Mouse (Mus musculus): ENCODE measurements around the gene Zc2hc1c. TPM values are rescaled to one million over a fixed set of nuclear protein-coding genes. Genes with fewer than 3 reads are reported as not detected.

Zc2hc1c gene
- polyA plus RNA-seq (2016; fragmentation: Nextera tagmentation; extraction: Ambion mirVana), result 0.78 and 1.1 TPM in 2 replicates

GRCm38 (mm10) chr12:85288486-85289156 is at the start of gene Zc2hc1c:
Gene Zc2hc1c, plus strand, starts transcription at chr12:85288591.
- no peaks in the 10 kb centered on the region for H3K36me3 ChIP-seq

GRCm38 (mm10) chr12:85252083-85252482 is 36.3 kb upstream of the Zc2hc1c start:
- no peak overlapping the region for H3K27ac ChIP-seq
- no peak overlapping the region for H3K4me2 ChIP-seq (replicated peaks)
- H3K4me3 ChIP-seq, result no peak overlapping the region
- WGBS, result 83% methylated on average over 3 of the region's 3 CpGs
- ATAC-seq (ENCODE audit: insufficient number of reproducible peaks, insufficient read depth, low FRiP score, low TSS enrichment), result no peak
- no peaks in the 10 kb centered on the region for H3K27me3 ChIP-seq
- H3K9me3 ChIP-seq, result no peaks in the 10 kb centered on the region
- peaks cover 10% of the 10 kb centered on the region; the same call in 1 of the 2 replicates for H3K36me3 ChIP-seq
- no peak overlapping the region for H3K9ac ChIP-seq
- peaks cover 12% of the 10 kb centered on the region for H3K4me1 ChIP-seq

More at GRCm38 (mm10) chr12:85288486-85289156, at the start of gene Zc2hc1c:
- no peaks in the 10 kb centered on the region for H3K9me3 ChIP-seq
- peak within 1 kb of the TSS; percentile 53 for H3K9ac ChIP-seq
- 0 out of 2 replicates have a peak, but pooled peaks cover 6% of the 10 kb centered on the region for H3K27me3 ChIP-seq
- H3K4me1 ChIP-seq, result peaks cover 6% of the 10 kb centered on the region
- WGBS, result 3% methylated on average over 31 of the region's 31 CpGs
- 0 out of 2 replicates have a peak within 1 kb of the TSS, but pooled peaks have one; percentile 41 for H3K27ac ChIP-seq
- peak; percentile 69 for ATAC-seq (ENCODE audit: insufficient number of reproducible peaks, insufficient read depth, low FRiP score, low TSS enrichment)
- peak within 1 kb of the TSS; percentile 47 for H3K4me3 ChIP-seq
- peak within 1 kb of the TSS; percentile 83 for H3K4me2 ChIP-seq (replicated peaks)

GRCm38 (mm10) chr12:85256074-85256751 is 32.2 kb upstream of the Zc2hc1c start:
- no peak overlapping the region for H3K9ac ChIP-seq
- 0 out of 2 replicates have a peak, but pooled peaks have one; percentile 22 for ATAC-seq (ENCODE audit: insufficient number of reproducible peaks, insufficient read depth, low FRiP score, low TSS enrichment)
- peak overlapping the region; percentile 11; the same call in 1 of the 2 replicates for H3K4me2 ChIP-seq (replicated peaks)
- H3K4me1 ChIP-seq, result peaks cover 15% of the 10 kb centered on the region
- peak overlapping the region; percentile 78 for H3K27ac ChIP-seq
- H3K27me3 ChIP-seq, result no peaks in the 10 kb centered on the region
- WGBS, result 53% methylated on average over 7 of the region's 7 CpGs
- H3K36me3 ChIP-seq, result no peaks in the 10 kb centered on the region; the same call in 1 of the 2 replicates
- no peaks in the 10 kb centered on the region for H3K9me3 ChIP-seq
- H3K4me3 ChIP-seq, result no peak overlapping the region

GRCm38 (mm10) chr12:85257008-85257639 is 31.3 kb upstream of the Zc2hc1c start:
- Histone ChIP-seq H3K4me1 (peaks cover 18% of the 10 kb centered on the region), H3K4me2 (replicated peaks) (no peak overlapping the region), H3K36me3 (no peaks in the 10 kb centered on the region; the same call in 1 of the 2 replicates), H3K9me3 (no peaks in the 10 kb centered on the region), H3K9ac (no peak overlapping the region), H3K27ac (0 out of 2 replicates have a peak overlapping the region, but pooled peaks have one; percentile 18), H3K27me3 (no peaks in the 10 kb centered on the region), H3K4me3 (no peak overlapping the region)
- no peak for ATAC-seq (ENCODE audit: insufficient number of reproducible peaks, insufficient read depth, low FRiP score, low TSS enrichment)
- WGBS, result 79% methylated on average over 7 of the region's 7 CpGs

GRCm38 (mm10) chr12:85262489-85262888 is 25.9 kb upstream of the Zc2hc1c start:
- WGBS, result 20% methylated on average over 10 of the region's 10 CpGs
- peak; percentile 88 for ATAC-seq (ENCODE audit: insufficient number of reproducible peaks, insufficient read depth, low FRiP score, low TSS enrichment)

GRCm38 (mm10) chr12:85263190-85263589 is 25.2 kb upstream of the Zc2hc1c start:
- no peak overlapping the region for H3K9ac ChIP-seq
- 76% methylated on average over 5 of the region's 5 CpGs for WGBS
- no peaks in the 10 kb centered on the region for H3K27me3 ChIP-seq
- no peaks in the 10 kb centered on the region for H3K9me3 ChIP-seq
- peaks cover 27% of the 10 kb centered on the region for H3K4me1 ChIP-seq
- H3K4me2 ChIP-seq (replicated peaks), result no peak overlapping the region
- ATAC-seq (ENCODE audit: insufficient number of reproducible peaks, insufficient read depth, low FRiP score, low TSS enrichment), result no peak
- H3K36me3 ChIP-seq, result no peaks in the 10 kb centered on the region; the same call in 1 of the 2 replicates
- peak overlapping the region; percentile 76 for H3K27ac ChIP-seq
- no peak overlapping the region for H3K4me3 ChIP-seq

More at GRCm38 (mm10) chr12:85262489-85262888, 25.9 kb upstream of the Zc2hc1c start:
- Histone ChIP-seq H3K4me2 (replicated peaks) (no peak overlapping the region), H3K36me3 (no peaks in the 10 kb centered on the region; the same call in 1 of the 2 replicates), H3K4me1 (peaks cover 27% of the 10 kb centered on the region), H3K9ac (no peak overlapping the region), H3K27ac (peak overlapping the region; percentile 76), H3K27me3 (no peaks in the 10 kb centered on the region), H3K9me3 (no peaks in the 10 kb centered on the region), H3K4me3 (no peak overlapping the region)

- H3K27ac ChIP-seq, result peak overlapping the region; percentile 78
- H3K4me2 ChIP-seq (replicated peaks), result no peak overlapping the region
Observed at GRCm38 (mm10) chr12:85264531-85264930, 23.9 kb upstream of the Zc2hc1c start.

GRCm38 (mm10) chr12:85264940-85265339 is 23.5 kb upstream of the Zc2hc1c start:
- peak overlapping the region; percentile 73 for H3K27ac ChIP-seq
- no peak for ATAC-seq (ENCODE audit: insufficient number of reproducible peaks, insufficient read depth, low FRiP score, low TSS enrichment)
- no peak overlapping the region for H3K4me3 ChIP-seq
- H3K9me3 ChIP-seq, result no peaks in the 10 kb centered on the region
- H3K4me1 ChIP-seq, result peaks cover 29% of the 10 kb centered on the region
- no peak overlapping the region for H3K4me2 ChIP-seq (replicated peaks)
- no peaks in the 10 kb centered on the region for H3K36me3 ChIP-seq
- no peak overlapping the region for H3K9ac ChIP-seq
- H3K27me3 ChIP-seq, result no peaks in the 10 kb centered on the region
- 17% methylated on average over 7 of the region's 7 CpGs for WGBS

More at GRCm38 (mm10) chr12:85264531-85264930, 23.9 kb upstream of the Zc2hc1c start:
- ATAC-seq (ENCODE audit: insufficient number of reproducible peaks, insufficient read depth, low FRiP score, low TSS enrichment), result no peak
- H3K27me3 ChIP-seq, result no peaks in the 10 kb centered on the region
- H3K4me3 ChIP-seq, result no peak overlapping the region
- no peaks in the 10 kb centered on the region for H3K9me3 ChIP-seq
- peaks cover 27% of the 10 kb centered on the region for H3K4me1 ChIP-seq
- 50% methylated on average over 8 of the region's 8 CpGs for WGBS
- no peak overlapping the region for H3K9ac ChIP-seq
- H3K36me3 ChIP-seq, result no peaks in the 10 kb centered on the region

GRCm38 (mm10) chr12:85266248-85266647 is 22.1 kb upstream of the Zc2hc1c start:
- WGBS, result 86% methylated on average over 3 of the region's 3 CpGs
- no peak for ATAC-seq (ENCODE audit: insufficient number of reproducible peaks, insufficient read depth, low FRiP score, low TSS enrichment)
- Histone ChIP-seq H3K4me3 (no peak overlapping the region), H3K4me2 (replicated peaks) (no peak overlapping the region), H3K9ac (no peak overlapping the region), H3K4me1 (peaks cover 29% of the 10 kb centered on the region), H3K27ac (0 out of 2 replicates have a peak overlapping the region, but pooled peaks have one; percentile 30), H3K36me3 (no peaks in the 10 kb centered on the region), H3K27me3 (no peaks in the 10 kb centered on the region), H3K9me3 (no peaks in the 10 kb centered on the region)

- ATAC-seq (ENCODE audit: insufficient number of reproducible peaks, insufficient read depth, low FRiP score, low TSS enrichment), result no peak
- peak overlapping the region; percentile 48 for H3K4me3 ChIP-seq
- peak overlapping the region; percentile 55 for H3K4me2 ChIP-seq (replicated peaks)
- peaks cover 20% of the 10 kb centered on the region; the same call in 1 of the 2 replicates for H3K4me1 ChIP-seq
- WGBS, result 39% methylated on average over 3 of the region's 3 CpGs
- H3K9me3 ChIP-seq, result no peaks in the 10 kb centered on the region
- H3K27ac ChIP-seq, result peak overlapping the region; percentile 91
- H3K9ac ChIP-seq, result peak overlapping the region; percentile 66; the same call in 1 of the 2 replicates
- no peaks in the 10 kb centered on the region for H3K36me3 ChIP-seq
- H3K27me3 ChIP-seq, result no peaks in the 10 kb centered on the region
Observed at GRCm38 (mm10) chr12:85269821-85270220, 18.6 kb upstream of the Zc2hc1c start.

- peak within 1 kb of the TSS; percentile 48 for H3K4me3 ChIP-seq
- no peaks in the 10 kb centered on the region for H3K36me3 ChIP-seq
- no peaks in the 10 kb centered on the region for H3K9me3 ChIP-seq
- peaks cover 17% of the 10 kb centered on the region; the same call in 1 of the 2 replicates for H3K4me1 ChIP-seq
- peak; percentile 67 for ATAC-seq (ENCODE audit: insufficient number of reproducible peaks, insufficient read depth, low FRiP score, low TSS enrichment)
- peak within 1 kb of the TSS; percentile 66 for H3K9ac ChIP-seq
- H3K4me2 ChIP-seq (replicated peaks), result peak within 1 kb of the TSS; percentile 55
- peak within 1 kb of the TSS; percentile 91 for H3K27ac ChIP-seq
- WGBS, result under 1% methylated on average over 35 of the region's 35 CpGs
- H3K27me3 ChIP-seq, result no peaks in the 10 kb centered on the region
Observed at GRCm38 (mm10) chr12:85270319-85270718, 18.1 kb upstream of the Zc2hc1c start, which contains the start of gene Mlh3. Gene Mlh3, minus strand, starts transcription at chr12:85270599.
